Mouse (Mus musculus): Measurements from ENCODE around the gene Ccdc183. TPM values are rescaled to one million over a fixed set of nuclear protein-coding genes. Genes with fewer than 3 reads are reported as not detected.
A peak's percentile ranks its signal among the peaks of the same experiment; 100 is the strongest.

Gene Ccdc183
- total RNA-seq, 2 experiments from 2014 or later: not detected

- DNase-seq: no peak
- intact Hi-C loops (cut with DNase I): no loop called here
Observed at GRCm38 (mm10) chr2:25578796-25579736, 38.4 kb downstream of the Ccdc183 start.

DNA sequence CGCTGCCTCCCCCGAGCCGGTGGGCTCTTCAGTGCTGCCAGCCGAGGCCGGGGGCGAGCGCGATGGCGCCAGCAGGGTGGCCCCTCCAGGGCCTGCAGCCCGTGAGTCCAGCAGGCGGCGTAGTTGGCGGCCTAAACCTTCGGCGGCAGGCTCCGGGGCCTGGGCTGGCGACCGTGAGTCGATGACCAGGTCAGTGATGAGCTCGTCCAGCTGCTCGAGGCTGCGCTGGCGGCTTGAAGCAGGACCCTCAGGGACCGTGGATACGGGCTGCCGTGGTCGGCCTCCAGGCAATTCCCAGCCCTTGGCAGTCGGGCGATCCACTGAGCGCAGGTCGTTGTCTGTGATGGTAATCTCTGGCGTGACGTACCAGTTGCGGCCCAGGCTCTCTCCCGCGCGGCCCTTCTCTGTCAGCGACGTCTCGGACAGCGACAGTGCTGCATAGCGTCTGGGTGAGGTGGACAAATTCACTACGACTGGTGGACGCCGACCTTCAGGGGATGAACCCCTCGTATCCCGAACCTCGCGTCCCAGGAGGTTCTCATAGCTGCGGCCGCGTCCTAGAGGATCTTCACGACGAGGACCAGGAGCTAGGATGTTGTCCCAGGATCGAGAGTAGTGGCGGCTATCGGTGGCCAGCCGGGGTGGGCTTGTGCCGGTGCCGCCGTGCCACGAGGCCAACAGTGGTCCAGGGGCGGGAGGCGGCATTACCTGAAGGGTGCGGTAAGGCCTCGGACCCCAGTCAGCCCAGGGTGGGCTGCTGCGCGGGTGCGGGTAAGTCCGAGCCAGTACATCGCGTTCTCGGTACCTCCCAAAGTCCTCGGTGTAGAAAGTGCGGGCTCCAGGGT is 39.3 kb downstream of the Ccdc183 start:
- intact Hi-C loops (cut with DNase I): no loop called here
- peak; percentile 47 for DNase-seq

DNA sequence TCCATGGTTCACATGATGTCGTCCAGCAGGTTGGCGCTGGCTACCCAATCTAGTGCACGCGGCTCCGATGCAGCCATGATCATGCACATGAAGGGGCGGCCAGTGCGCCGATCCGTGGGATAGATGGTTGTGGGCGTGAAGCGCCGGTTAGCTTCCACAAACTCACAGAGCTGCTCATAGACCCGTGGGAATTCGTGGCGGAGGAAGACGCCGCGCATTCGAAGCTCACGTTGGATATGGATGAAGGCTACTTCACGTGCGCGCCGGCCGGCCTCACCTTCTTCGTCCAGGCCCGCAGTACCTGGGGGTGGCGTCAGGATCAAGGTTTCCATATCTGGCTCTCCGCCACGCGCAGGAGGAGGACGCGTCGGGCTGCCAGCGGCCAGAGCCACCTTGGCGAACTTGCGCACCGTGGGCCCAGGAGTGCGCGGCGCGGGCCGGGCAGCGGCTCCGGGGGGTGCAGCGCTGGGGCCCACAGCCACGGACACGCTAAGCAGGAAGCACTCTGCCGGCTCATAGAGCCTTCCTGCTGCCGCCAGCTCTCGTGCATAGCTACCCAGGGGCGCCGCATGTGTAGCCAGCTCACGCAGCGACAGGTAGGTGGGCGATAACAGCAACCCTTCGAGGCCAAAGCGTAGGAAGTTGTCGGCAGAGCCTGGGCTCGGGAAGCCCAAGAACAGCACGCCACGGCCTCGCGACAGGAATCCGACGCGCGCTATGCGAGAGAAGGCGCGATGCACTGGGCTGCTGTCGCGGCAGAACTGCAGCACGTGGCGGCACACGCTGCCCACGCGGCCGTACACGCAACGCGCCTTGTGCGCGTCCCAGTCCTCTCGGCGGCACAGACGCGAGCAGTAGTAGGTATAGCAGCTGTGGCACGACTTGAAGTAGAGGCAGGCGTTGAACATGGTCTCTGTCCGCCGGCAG is 40.2 kb downstream of the Ccdc183 start:
- peak; percentile 23 for DNase-seq
- intact Hi-C loops (cut with DNase I): no loop called here

GRCm38 (mm10) chr2:25576028-25576850 is 41.2 kb downstream of the Ccdc183 start:
- DNase-seq: no peak
- intact Hi-C loops (cut with DNase I): no loop called here

- intact Hi-C loops (cut with DNase I): no loop called here
- DNase-seq: peak; percentile 51
Observed at GRCm38 (mm10) chr2:25575432-25576027, 41.9 kb downstream of the Ccdc183 start.

- intact Hi-C loops (cut with DNase I): no loop called here
- peak; percentile 97 for DNase-seq
Observed at GRCm38 (mm10) chr2:25574579-25575431, 42.7 kb downstream of the Ccdc183 start, which contains the start of the genes Mamdc4 and Phpt1. Mamdc4 (minus strand) TSS chr2:25574845. Phpt1 (minus strand) TSS chr2:25575224.

DNA sequence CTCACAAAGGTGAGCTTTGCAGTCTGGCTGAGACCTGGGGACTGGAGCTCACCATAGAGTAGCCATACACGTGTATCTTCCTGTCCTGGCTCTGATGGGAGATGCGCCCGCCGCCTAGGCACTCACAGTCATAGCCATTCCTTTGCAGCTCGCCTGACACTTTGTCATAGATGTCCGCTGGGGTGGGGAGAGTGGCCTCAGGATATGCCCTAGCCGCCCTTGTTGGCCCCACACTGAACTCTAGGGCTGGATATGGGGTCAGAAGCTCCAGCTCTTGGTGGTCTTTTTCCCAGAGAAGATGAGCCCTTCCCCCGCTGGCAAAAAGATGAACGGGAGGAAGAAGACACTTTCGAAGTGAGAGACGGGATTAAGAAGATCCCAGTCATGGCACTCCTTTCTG is 43.3 kb downstream of the Ccdc183 start:
- intact Hi-C loops (cut with DNase I): no loop called here
- DNase-seq: peak; percentile 19

DNA sequence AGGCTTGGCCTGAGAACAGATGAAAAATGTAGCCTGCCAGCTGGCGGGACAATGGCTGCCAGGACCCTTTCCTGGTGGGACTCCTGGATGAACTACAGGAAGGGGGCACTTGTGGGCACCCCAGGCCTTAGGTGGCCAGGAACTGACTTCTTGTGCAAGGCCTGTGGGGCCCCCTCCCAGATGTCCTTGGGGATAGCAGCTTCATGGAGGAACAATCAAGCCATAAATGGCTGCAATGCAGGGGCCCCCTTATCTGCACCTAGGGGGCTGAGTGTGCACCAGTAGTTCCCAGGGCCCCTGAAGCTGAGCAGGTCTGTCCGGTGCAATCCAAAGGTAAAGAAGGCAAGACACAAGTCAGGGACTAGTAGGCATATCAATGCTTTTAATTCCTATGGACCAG is 44.4 kb downstream of the Ccdc183 start:
- intact Hi-C loops (cut with DNase I): no loop called here
- no peak for DNase-seq

DNA sequence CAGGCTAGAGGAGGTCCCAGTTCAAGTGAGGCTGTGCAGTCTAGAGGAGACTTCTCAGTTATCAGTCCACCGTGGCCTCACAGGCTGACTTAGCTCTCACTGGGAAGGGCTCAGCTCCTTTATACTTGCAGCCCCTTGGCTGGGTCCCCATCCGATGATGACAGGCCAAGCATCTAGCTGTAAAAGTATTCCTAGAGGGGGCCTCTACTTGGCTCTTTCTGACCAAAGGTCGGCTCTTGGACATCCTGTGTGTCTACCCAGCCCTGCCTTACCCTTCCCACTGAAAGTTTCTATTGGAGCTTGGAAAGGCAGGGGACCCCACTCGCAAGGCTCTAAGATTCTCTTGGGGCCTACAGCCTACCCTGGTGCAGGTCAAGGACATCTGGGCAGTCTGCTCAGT is 46.3 kb downstream of the Ccdc183 start:
- no peak for DNase-seq
- intact Hi-C loops (cut with DNase I): no loop called here

DNA sequence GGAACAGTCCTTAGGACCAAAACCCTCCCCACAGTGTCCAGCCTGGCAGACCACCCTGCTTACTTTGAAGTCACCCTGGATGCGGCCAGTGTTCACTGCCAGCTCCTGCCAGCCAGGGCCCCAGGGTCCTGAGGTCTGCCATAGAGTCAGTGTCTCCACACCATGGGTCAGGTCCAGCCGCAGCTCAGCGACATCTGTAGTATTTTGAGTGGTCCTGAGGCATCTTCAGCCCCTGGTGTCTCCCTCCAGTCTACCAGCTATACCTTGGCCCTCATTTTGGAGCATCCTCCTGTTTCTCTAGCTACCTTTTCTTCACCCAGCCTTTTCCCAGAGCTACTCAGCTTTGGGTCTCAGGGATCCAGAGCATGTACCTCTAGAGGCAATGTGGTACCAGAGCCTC is 48.2 kb downstream of the Ccdc183 start:
- DNase-seq: no peak
- intact Hi-C loops (cut with DNase I): no loop called here

DNA sequence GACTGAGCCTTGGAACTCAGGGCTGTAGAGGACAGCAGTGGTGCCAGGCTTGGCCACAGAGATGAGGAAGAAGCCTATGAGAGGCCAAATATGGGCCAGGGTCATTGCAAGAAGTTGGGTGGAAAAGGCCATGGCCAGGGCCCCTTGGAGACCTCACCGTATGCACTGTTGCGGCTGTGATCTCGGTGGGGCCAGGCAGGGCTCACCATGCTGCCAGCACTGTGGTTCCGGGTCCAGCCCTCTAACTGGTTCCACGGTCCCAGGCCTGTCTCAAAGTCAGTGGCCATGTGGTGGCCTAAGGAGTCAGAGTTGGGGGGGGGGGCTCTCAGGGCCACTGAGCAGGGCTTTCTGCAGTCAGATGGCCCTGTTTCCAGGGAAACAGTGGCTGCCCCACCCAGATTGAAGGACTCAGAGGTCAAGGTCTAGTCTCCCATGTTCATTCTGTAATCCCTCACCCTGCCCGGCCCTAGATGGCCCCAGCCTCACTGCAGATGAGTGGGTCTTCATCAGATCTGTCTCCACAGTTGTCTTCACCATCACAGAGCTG is 48.9 kb downstream of the Ccdc183 start:
- no peak for DNase-seq
- intact Hi-C loops (cut with DNase I): no loop called here

- no peak for DNase-seq
- intact Hi-C loops (cut with DNase I): no loop called here
Observed at GRCm38 (mm10) chr2:25566558-25566957, 50.9 kb downstream of the Ccdc183 start.

GRCm38 (mm10) chr2:25565741-25566140 is 51.7 kb downstream of the Ccdc183 start:
- DNase-seq: no peak
- intact Hi-C loops (cut with DNase I): no loop called here

- DNase-seq: peak; percentile 25
- intact Hi-C loops (cut with DNase I): no loop called here
Observed at GRCm38 (mm10) chr2:25561946-25562345, 55.5 kb downstream of the Ccdc183 start.

GRCm38 (mm10) chr2:25560551-25560950 is 56.9 kb downstream of the Ccdc183 start:
- DNase-seq: no peak
- intact Hi-C loops (cut with DNase I): no loop called here

DNA sequence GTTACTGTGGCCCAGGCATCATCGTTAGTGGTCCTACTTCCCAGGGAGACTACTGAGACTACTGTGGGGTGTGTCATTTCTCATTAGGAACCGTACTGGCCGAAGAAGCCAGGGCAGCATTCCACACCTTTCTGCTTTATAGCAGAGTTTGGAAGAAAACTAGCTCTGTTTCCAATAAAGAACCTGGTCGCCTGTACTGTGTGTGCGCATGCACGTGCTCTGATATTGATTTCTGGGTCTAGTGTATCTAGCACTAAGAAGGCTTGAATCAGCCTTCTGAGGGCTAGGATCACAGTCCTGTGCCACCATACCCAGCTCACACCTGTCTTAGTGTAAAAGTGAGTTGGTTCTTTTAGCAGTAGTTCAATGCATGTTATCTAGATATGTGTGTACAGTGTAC is 58.7 kb downstream of the Ccdc183 start:
- DNase-seq: no peak
- intact Hi-C loops (cut with DNase I): no loop called here
